Mouse (Mus musculus): ENCODE data around the gene Srsf2. TPM values are rescaled to one million over a fixed set of nuclear protein-coding genes. Genes with fewer than 3 reads are reported as not detected.
"Not testable (repeated sequence)": the region's sequence is repeated elsewhere in the genome, so short reads cannot be mapped to it uniquely, and the experiment has no call there.

Srsf2 gene
- polyA plus RNA-seq, 1 experiment from 2014 or later: 902 TPM

DNA sequence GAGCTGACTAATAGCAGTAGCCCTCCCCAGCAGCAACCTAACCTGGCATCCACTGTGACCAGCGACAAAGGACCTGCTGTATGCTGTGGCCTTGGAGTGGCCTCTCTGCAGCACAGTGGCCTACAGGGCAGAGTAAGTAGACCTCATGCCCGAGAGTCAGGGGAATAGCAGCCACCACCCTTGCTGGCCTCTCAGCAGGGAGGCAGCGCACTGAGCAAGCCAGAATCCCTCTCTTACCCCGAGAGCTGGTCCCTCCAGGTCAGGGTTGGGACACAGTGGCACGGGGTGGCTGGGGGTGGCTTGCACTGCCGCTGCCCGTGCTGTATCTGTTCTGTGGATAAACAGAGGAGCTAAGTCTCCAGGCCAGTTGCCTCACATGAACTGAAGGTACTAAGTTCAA, 13.3 kb downstream of the Srsf2 start:
- peaks cover 40% of the 10 kb centered on the region for H3K4me1 ChIP-seq
- H3K27ac ChIP-seq: no peak overlapping the region
- WGBS: 77% methylated on average over 7 of the region's 7 CpGs
- H3K9me3 ChIP-seq: no peaks in the 10 kb centered on the region
- H3K9ac ChIP-seq: no peak overlapping the region
- H3K36me3 ChIP-seq (replicated peaks): peaks cover 63% of the 10 kb centered on the region
- 0 out of 2 replicates have a peak overlapping the region, but pooled peaks have one; percentile 9 for H3K4me3 ChIP-seq (replicated peaks)
- H3K4me2 ChIP-seq: no peak overlapping the region
- H3K27me3 ChIP-seq: no peaks in the 10 kb centered on the region
- no peak for ATAC-seq (ENCODE audit: low FRiP score)

DNA sequence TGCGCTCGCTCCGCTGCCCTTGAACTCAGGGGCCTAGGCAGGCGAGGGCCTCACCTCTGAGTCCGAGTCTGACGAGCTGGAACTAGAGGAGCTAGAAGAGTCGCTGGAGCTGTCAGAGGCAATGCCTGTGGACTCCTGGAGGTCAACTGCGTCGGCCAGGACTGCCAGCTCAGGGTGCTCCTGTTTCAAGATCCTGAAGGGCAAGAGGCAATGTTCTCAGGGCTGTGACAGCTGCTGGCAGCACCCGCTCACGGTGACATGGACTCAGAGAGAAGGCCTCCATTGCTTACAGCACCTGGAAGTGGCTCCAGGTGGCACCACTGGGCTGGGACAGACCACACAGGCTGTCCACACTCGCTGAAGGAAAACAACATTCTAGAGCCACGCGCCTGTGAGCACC, 14.0 kb downstream of the Srsf2 start:
- no peak for ATAC-seq (ENCODE audit: low FRiP score)
- H3K36me3 ChIP-seq (replicated peaks): peaks cover 69% of the 10 kb centered on the region
- H3K9ac ChIP-seq: no peak overlapping the region
- peaks cover 33% of the 10 kb centered on the region for H3K4me1 ChIP-seq
- no peaks in the 10 kb centered on the region for H3K27me3 ChIP-seq
- WGBS: 89% methylated on average over 14 of the region's 14 CpGs
- no peaks in the 10 kb centered on the region for H3K9me3 ChIP-seq
- H3K4me3 ChIP-seq (replicated peaks): no peak overlapping the region
- H3K27ac ChIP-seq: no peak overlapping the region
- H3K4me2 ChIP-seq: no peak overlapping the region

DNA sequence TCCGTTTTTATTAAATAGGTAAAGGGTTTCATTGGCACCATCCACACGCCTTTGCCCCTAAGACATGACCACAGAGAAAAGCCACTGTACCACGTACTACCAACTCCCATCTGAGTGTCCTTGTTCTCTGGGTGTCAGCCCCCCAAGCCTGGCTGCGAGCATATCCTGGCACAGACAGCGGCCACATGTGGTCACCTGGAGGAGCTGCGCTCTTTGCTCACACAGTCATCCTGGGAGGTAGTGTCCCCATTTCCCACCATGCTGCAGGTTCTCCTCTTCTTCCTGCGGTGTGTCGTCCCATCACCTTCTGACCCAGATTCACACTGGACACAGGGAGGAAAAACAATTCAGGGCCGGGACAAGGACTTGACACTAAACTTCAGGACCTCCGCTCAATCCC, 15.5 kb downstream of the Srsf2 start:
- no peak for ATAC-seq (ENCODE audit: low FRiP score)
- no peak overlapping the region for H3K27ac ChIP-seq
- H3K4me2 ChIP-seq: no peak overlapping the region
- no peaks in the 10 kb centered on the region for H3K27me3 ChIP-seq
- H3K9ac ChIP-seq: no peak overlapping the region
- peaks cover 78% of the 10 kb centered on the region for H3K36me3 ChIP-seq (replicated peaks)
- no peaks in the 10 kb centered on the region for H3K9me3 ChIP-seq
- H3K4me1 ChIP-seq: peaks cover 42% of the 10 kb centered on the region
- WGBS: 92% methylated on average over 10 of the region's 10 CpGs
- no peak overlapping the region for H3K4me3 ChIP-seq (replicated peaks)

DNA sequence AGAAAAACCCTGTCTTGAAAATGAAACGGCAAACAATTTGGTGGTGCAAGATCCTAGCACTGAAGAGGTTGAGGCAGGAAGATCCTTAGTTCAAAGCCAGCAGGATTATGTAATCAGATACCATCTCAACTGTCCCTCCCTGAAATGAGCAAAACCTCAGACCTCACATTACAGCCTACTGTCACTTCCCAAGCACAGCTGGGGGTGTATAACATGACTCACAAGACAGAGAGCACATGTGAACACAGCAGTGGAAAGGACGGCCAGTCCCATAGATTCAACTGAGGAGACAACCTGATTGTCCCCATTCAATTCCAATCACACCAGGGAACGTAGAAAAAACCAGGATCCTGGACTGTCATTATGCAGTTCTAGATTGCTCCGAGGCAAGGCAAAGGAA, 16.6 kb downstream of the Srsf2 start:
- Histone ChIP-seq H3K4me3 (replicated peaks) (no peak overlapping the region), H3K9me3 (no peaks in the 10 kb centered on the region), H3K27me3 (no peaks in the 10 kb centered on the region), H3K9ac (no peak overlapping the region), H3K36me3 (replicated peaks) (peaks cover 84% of the 10 kb centered on the region), H3K4me2 (no peak overlapping the region), H3K4me1 (peaks cover 33% of the 10 kb centered on the region), H3K27ac (no peak overlapping the region)
- WGBS: 95% methylated on average over 4 of the region's 4 CpGs
- ATAC-seq (ENCODE audit: low FRiP score): no peak

DNA sequence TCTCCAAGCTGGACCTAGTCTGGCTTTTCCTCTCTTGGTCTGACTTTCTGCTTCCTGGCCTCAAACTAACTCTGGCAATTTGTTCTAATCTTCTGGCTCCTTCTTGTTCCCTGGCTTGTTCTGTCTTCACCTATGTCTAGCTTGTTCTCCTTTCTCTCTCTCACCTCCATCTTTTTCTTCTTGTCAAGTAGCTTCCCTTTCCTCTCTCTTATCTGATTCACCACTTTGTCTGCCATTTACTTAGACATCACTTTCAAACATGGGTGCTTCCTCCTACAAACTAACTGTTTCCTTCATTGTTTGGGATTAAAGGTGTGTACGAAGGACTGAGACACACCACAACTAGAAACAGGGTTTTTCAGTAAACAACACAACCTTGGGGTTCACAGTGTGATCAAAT, 17.9 kb downstream of the Srsf2 start:
- ATAC-seq (ENCODE audit: low FRiP score): no peak
- H3K27ac ChIP-seq: no peak overlapping the region
- H3K27me3 ChIP-seq: no peaks in the 10 kb centered on the region
- H3K4me1 ChIP-seq: peaks cover 20% of the 10 kb centered on the region
- WGBS: 89% methylated on average over 1 of the region's 1 CpGs
- H3K9ac ChIP-seq: no peak overlapping the region
- H3K9me3 ChIP-seq: no peaks in the 10 kb centered on the region
- H3K4me2 ChIP-seq: no peak overlapping the region
- H3K4me3 ChIP-seq (replicated peaks): no peak overlapping the region
- H3K36me3 ChIP-seq (replicated peaks): peaks cover 73% of the 10 kb centered on the region

DNA sequence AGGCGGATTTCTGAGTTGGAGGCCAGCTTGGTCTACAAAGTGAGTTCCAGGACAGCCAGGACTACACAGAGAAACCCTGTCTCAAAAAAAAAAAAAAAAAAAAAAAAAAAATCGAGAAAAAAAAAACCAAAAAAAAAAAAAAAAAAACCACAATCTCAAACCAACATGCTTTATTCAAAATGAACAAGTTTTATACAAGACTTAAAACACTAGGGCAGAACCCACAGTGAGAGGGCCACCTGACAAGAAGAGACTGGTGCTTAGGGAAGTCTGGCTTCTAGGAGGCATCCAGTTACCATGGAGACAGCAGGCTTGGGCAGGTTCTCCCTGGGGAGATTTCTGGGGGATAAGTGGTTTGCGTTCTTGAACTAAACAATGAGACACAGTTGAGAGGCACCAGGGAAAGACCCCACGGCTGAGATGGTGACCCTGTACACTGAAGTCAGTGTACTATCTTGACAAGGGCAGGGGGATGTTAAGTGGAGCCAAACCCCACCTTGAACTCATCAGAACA, 20.7 kb downstream of the Srsf2 start:
- Histone ChIP-seq H3K36me3 (replicated peaks) (peaks cover 48% of the 10 kb centered on the region), H3K9ac (peak overlapping the region; percentile 17; the same call in 1 of the 2 replicates), H3K27me3 (peaks cover 6% of the 10 kb centered on the region; the same call in 1 of the 2 replicates), H3K9me3 (no peaks in the 10 kb centered on the region), H3K27ac (peak overlapping the region; percentile 69), H3K4me3 (replicated peaks) (no peak overlapping the region), H3K4me2 (no peak overlapping the region), H3K4me1 (peaks cover 26% of the 10 kb centered on the region)
- 25% methylated on average over 4 of the region's 4 CpGs for WGBS
- ATAC-seq (ENCODE audit: low FRiP score): no peak

DNA sequence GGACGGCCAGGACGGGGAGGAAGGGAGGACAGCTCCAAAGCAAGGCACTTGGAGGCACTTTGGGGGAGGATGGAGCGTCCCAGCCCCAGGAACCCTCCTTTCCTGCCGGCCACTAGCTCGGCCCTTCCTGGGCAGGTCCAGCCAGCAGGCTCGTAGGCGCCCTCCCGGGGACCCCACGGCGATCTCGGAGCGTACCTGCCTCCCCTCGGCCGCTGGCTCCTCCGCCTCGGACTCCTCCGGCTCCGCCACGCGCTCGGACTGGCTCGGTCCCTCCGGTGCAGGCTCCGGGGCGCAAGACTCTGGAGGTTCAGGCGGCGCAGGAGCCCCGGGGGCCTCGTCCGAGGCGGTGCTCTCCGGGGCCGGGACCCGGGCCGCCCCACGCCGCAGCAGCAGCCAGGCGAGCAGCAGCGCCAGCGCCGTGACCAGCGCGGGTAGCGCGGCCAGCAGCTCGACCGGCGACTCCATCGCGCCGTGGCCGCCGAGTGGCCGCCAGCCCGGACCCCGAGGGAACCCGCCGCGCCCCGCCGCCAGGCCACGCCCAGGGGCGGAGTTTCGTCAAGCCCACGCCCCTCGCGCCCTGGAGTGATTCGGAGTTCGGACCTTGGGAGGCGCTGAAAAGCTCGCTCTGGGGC, 25.2 kb downstream of the Srsf2 start, which contains the start of gene Mxra7:
Mxra7 (minus strand) TSS at position 513 of the 632 bp plus-strand sequence.
- Histone ChIP-seq H3K4me1 (peaks cover 40% of the 10 kb centered on the region), H3K36me3 (replicated peaks) (peaks cover 7% of the 10 kb centered on the region; the same call in 1 of the 2 replicates), H3K27ac (peak within 1 kb of the TSS; percentile 59), H3K4me2 (peak within 1 kb of the TSS; percentile 87), H3K4me3 (replicated peaks) (peak within 1 kb of the TSS; percentile 68), H3K9ac (peak within 1 kb of the TSS; percentile 85), H3K27me3 (peaks cover 6% of the 10 kb centered on the region; the same call in 1 of the 2 replicates), H3K9me3 (no peaks in the 10 kb centered on the region)
- WGBS: under 1% methylated on average over 59 of the region's 71 CpGs
- ATAC-seq (ENCODE audit: low FRiP score): peak; percentile 56

DNA sequence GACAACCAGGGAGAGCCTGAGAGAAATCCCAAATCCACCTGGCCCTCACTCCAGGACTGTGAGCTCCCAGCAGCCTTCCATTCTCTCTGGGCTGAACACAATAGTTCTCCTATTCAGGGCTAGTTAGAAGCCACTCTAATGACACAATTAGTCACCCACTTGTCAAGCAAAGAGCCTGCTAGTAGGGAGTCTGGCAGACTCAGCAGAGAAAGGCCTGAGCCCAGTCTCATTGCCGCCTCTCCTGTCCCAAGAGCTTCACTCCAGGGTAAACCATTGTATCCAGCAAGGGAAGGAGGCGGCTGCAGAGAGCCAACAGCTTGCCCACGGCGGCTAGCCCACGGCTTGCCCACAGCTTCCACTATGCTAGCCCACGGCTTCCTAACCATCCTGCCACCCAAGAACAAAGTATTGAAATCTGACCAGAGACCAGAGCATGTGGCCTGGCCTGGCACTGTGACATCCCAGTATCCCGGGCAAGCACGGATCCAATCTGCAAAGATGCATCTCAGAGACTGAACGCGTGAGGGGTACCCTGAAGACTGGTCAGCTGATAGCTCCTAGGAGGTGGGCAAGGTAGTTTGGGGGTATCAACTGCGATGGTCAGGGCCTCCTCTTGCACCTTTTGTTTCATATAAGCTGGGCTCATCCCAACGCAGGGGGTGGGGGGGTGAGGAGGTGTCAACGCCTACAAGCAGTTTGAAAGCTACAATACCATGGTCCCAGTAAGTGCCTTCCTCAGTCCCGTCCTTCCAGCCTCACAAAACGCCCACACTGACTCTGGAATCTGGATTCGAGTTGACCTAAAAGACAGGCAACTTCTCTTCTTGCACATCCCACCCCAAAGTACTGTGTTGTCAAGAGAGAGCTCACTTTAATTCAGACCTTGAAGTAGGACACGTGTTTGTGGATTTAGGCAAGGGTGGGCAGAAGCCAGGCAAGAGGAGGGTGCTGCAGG, 26.1 kb downstream of the Srsf2 start:
- Histone ChIP-seq H3K4me3 (replicated peaks) (peak overlapping the region; percentile 68), H3K9me3 (no peaks in the 10 kb centered on the region), H3K36me3 (replicated peaks) (peaks cover 7% of the 10 kb centered on the region; the same call in 1 of the 2 replicates), H3K9ac (peak overlapping the region; percentile 85), H3K27me3 (peaks cover 6% of the 10 kb centered on the region; the same call in 1 of the 2 replicates), H3K4me2 (peak overlapping the region; percentile 87), H3K27ac (peak overlapping the region; percentile 59), H3K4me1 (peaks cover 43% of the 10 kb centered on the region)
- ATAC-seq (ENCODE audit: low FRiP score): peak; percentile 34; the same call in 1 of the 2 replicates
- WGBS: 9% methylated on average over 17 of the region's 17 CpGs

DNA sequence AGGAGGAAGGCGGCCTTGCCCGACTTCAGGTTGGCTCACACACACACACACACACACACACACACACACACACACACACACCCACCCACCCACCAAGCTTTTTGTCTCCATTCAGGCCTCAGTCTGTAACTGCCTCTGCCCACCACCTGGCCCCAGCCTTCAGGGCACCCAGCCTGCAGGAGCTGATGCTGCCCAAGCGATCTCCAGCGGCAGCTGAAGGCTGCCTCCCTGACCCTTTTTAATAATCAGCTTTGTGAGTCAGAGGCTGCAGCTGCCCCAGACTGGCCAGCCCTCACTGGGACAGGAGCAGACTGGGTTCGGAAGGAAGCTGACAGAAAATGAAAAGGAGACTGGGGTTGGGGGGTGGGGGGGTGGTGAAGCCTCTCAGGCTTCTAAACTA, 27.7 kb downstream of the Srsf2 start:
- Histone ChIP-seq H3K36me3 (replicated peaks) (no peaks in the 10 kb centered on the region), H3K27me3 (peaks cover 6% of the 10 kb centered on the region; the same call in 1 of the 2 replicates), H3K4me1 (peaks cover 55% of the 10 kb centered on the region), H3K9me3 (no peaks in the 10 kb centered on the region), H3K9ac (no peak overlapping the region), H3K4me3 (replicated peaks) (no peak overlapping the region), H3K27ac (peak overlapping the region; percentile 59), H3K4me2 (peak overlapping the region; percentile 17)
- 40% methylated on average over 5 of the region's 5 CpGs for WGBS
- ATAC-seq (ENCODE audit: low FRiP score): no peak

DNA sequence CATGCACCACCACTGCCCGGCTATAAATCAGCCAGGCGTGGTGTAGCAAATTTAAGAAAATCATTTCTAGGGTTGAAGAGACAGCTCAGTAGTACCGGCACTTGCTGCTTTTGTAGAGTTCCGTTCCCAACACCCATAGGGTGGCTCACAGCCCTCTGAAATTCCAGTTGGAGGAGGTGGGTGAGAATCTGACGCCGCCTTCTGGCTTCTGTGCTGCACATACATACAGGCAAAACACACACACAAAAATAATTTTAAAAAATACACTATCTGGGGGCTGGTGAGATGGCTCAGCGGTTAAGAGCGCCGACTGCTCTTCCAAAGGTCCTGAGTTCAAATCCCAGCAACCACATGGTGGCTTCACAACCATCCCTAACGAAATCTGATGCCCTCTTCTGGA, 29.0 kb downstream of the Srsf2 start:
- H3K27me3 ChIP-seq; ATAC-seq (ENCODE audit: low FRiP score); H3K4me3 ChIP-seq (replicated peaks); H3K4me2 ChIP-seq; H3K9me3 ChIP-seq; H3K9ac ChIP-seq; H3K27ac ChIP-seq; H3K36me3 ChIP-seq (replicated peaks): not testable (repeated sequence)
- peaks cover 55% of the 10 kb centered on the region for H3K4me1 ChIP-seq
- 98% methylated on average over 10 of the region's 10 CpGs for WGBS

DNA sequence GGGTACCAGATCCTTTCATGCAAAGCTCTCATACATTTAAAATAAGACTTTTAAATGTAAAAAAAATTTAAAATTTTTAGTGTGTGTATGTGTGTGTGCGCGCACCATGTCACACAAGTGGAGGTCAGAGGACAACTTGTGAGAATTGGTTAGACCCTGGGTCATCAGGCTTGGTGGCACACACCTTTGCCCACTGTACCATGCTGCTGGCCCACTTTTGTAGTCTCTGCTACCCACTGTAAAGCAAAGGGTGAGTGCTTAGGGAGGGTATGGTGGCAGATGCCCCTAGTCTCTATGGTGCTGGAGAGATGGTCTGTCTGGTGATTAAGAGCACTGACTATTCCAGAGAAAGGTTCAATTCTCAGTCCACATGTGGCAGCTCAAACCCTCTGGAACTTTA, 29.6 kb downstream of the Srsf2 start:
- Histone ChIP-seq H3K27me3 (peaks cover 1% of the 10 kb centered on the region; the same call in 1 of the 2 replicates), H3K4me3 (replicated peaks) (no peak overlapping the region)

DNA sequence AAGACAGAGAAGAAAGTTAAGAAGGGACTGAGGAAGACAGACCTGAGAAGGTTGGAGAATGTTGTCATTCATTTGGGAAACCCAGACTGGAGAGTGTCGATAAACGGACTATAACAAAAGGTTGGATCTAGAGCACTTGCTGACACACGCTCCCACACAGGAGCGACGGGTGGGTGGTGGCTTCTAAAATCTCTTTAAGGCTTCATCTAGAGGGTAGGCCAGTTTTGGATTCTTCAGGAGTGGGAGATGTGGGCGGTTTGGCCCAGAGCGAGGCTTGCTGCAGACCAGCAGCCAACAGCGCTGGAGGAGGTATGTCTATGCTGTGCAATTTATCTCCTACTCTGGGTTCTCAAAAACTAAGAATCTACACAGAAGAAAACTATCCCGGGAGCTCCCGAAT, 30.3 kb downstream of the Srsf2 start:
- Histone ChIP-seq H3K4me2 (no peak overlapping the region), H3K36me3 (replicated peaks) (no peaks in the 10 kb centered on the region), H3K9me3 (no peaks in the 10 kb centered on the region), H3K27ac (no peak overlapping the region), H3K9ac (no peak overlapping the region), H3K27me3 (no peaks in the 10 kb centered on the region), H3K4me1 (peaks cover 46% of the 10 kb centered on the region), H3K4me3 (replicated peaks) (no peak overlapping the region)
- no peak for ATAC-seq (ENCODE audit: low FRiP score)
- 88% methylated on average over 10 of the region's 10 CpGs for WGBS

More for the DNA sequence above, 29.6 kb downstream of the Srsf2 start:
- Histone ChIP-seq H3K9me3 (no peaks in the 10 kb centered on the region), H3K36me3 (replicated peaks) (no peaks in the 10 kb centered on the region), H3K4me1 (peaks cover 53% of the 10 kb centered on the region), H3K9ac (no peak overlapping the region), H3K4me2 (no peak overlapping the region), H3K27ac (no peak overlapping the region)
- no peak for ATAC-seq (ENCODE audit: low FRiP score)
- WGBS: 99% methylated on average over 2 of the region's 2 CpGs

All from forebrain, embryonic 12.5 days (tissue).